Mouse (Mus musculus) A20 (cell line): ENCODE measurements around the gene Tvp23b.

Experiments used
- DNase-seq: peaks from one replicate; pipeline ENCODE4 v3.0.0-alpha.2; 2011; ENCODE audit warnings: low read depth, low spot score

Tvp23b gene

DNA sequence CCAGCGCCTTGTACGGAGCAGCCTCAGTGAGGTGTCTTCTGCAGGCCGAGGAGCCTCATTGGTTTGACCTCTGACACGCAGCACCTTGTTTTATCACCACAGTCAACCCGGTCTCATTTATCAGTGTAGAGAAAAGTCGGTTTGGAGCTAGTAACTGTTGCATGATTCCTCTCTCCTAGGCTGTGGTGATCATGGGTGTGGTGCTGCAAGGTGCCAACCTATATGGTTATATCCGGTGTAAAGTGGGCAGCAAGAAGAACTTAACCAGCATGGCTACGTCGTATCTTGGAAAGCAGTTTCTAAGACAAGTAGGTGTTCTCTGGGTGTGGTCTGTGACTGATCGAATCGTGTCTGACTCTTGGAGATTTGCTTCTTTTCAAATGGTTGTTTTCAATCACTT, 12.5 kb downstream of the Tvp23b start:
- DNase-seq = no peak

DNA sequence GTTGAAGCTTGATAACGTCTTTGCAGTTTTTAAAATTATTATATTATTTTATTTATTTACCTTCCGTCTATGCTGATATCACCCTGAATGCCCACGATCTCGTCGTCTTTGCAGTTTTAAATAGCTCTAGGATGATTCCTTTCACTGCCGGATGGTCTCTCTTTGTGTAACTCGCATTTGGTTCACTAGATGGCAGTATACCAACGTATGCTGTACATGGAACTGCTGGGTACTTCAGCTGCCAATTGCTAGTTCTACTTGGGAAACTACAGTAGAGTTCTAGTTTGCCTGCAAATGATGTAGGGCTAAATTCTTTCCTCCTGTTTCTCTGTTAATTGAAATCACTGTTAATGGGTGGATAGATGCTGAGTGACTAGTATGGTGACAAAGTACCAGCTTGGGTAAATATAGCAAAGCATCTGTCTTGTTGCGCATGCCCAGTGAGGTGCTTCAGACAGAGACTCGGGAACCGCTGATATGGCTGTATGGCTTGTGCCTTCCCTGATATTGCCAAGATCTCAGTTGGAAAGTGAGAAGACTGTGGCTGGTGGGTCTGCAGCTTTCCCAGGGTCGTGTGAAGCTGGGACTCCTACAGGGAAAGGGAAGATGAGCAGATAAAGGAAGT, 22.6 kb downstream of the Tvp23b start:
- DNase-seq = peak; percentile 73

- no peak for DNase-seq
These were observed 24.7 kb downstream of the Tvp23b start for GRCm38 (mm10) chr11:62903871-62904495.

- DNase-seq = peak; percentile 38
These were observed 30.6 kb downstream of the Tvp23b start for GRCm38 (mm10) chr11:62909720-62910306.

GRCm38 (mm10) chr11:62911362-62911761, 32.1 kb downstream of the Tvp23b start:
- peak; percentile 12 for DNase-seq

DNA sequence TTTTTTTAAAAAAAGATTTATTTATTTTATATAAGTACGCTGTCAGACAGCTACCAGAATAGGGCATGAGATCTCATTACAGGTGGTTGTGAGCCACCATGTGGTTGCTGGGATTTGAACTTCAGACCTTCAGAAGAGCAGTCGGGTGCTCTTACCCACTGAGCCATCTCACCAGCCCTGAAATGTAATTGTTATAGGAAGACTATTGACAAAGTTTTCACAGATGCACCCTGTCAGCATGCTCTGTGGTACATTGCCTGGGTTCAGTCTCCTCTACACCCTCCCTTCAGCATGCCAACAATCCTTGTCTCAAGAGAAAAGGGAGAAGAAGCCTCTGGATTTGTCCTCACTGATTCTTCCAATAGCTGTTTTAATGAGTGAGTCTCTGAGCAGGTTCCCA, 33.9 kb downstream of the Tvp23b start:
- no peak for DNase-seq

DNA sequence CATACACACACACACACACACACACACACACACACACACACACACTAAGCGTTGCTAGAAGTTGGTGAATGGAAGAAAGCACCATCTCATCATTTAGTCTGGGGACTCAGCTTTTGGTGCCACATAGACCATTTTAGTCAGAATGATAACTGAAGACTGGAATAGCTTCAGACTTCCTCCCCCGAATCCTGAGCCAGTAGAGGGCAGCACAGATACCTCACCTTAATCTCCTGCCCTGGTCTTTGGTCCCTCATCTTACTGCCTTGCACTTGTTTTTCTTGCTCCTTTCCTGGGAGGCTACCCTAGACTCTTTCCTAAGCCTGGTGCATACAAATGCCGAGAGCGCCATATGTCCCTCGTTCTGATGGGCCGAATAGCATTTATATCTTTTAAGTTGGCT, 35.3 kb downstream of the Tvp23b start:
- peak; percentile 32 for DNase-seq

DNA sequence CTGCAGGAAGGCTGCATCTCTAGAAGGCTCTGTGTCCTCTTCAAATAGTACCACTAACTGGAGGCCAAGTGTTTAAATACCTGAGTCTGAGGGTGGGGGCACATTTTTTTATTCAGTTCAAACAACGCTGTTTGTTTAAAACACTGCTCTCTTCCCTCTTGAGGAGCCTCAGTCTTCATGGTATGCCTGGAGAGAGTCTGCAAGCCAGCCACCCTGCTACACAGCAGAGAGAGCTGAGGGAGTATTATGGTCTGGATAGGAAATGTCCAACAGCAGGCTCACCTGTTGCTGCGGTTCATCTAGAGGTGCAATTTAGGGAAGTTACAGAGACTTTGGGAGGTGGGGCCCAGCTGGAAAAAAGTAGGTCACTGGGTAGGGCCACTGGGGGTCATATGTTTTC, 36.2 kb downstream of the Tvp23b start:
- no peak for DNase-seq

GRCm38 (mm10) chr11:62916765-62917164, 37.5 kb downstream of the Tvp23b start:
- DNase-seq = no peak

- no peak for DNase-seq
These were observed 40.9 kb downstream of the Tvp23b start for GRCm38 (mm10) chr11:62919946-62920742.

DNA sequence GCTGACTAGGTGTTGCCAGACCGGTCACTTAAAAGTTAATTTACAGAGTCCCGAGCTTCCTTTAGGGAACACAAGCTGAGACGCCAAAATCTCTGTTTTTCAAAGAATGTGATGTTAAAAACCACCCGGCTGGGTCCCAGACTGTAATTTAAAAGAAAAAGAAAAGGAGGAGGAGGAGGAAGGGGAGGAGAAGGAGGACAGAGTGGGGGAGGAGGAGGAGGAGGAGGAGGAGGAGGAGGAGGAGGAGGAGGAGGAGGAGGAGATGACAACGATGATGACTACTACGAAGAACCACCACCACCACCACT, 41.4 kb downstream of the Tvp23b start:
- DNase-seq = no peak

- peak; percentile 57 for DNase-seq
These were observed 42.1 kb downstream of the Tvp23b start for GRCm38 (mm10) chr11:62921052-62921977.

DNA sequence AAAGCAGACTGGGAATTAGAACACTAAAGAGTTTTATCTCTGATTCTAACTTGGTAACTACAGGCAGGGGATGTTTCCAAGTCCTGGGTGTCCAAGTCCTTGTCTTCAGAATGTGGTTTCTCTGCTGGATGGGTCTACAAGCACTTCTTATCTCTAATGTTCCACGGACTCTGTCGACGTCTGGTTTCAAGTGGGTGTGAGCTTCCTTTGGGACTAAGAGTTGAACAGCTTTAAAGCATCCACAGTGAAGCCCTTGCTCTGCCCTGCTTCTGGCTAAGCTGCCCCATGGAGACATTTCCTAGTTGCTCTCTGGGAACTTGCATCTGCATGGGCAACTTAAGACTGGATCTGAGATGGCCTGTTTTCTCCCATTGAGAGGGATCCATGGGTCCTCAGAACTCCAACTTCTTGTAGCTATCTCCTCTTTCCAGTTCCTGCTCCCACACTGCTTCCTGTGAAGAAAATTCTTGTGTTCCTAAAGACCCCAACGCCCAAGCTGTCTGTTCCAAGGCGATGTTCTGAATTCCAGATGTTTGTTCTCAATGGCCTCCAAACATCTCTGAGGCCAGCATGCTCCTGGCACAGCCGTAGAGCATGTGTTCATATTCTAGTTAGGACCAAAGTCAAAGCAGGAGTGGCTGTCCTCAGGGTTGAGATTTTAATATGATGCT, 45.0 kb downstream of the Tvp23b start:
- DNase-seq = no peak

DNA sequence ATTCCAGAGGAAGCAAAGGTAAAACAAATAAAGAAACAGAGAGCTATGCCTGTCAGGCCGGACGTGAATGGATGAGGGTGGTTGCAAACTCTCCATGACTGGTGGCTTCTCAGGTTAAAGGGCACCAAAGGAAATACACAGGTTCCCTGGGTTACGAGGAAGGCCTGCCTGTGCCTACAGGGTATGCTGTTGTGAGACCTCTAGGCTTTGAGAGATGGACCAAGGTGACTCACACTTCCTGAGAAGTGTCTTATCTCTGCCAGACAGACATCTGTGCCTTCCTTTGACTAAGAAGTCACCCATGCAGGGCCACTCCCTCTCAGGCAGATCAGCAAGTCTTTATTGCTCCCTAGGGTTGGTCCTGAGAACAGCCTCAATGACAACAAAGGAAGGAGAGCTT, 50.5 kb downstream of the Tvp23b start:
- no peak for DNase-seq

GRCm38 (mm10) chr11:62930574-62930973, 51.3 kb downstream of the Tvp23b start:
- DNase-seq = no peak

- DNase-seq = no peak
These were observed 51.9 kb downstream of the Tvp23b start for GRCm38 (mm10) chr11:62931141-62931540.

DNA sequence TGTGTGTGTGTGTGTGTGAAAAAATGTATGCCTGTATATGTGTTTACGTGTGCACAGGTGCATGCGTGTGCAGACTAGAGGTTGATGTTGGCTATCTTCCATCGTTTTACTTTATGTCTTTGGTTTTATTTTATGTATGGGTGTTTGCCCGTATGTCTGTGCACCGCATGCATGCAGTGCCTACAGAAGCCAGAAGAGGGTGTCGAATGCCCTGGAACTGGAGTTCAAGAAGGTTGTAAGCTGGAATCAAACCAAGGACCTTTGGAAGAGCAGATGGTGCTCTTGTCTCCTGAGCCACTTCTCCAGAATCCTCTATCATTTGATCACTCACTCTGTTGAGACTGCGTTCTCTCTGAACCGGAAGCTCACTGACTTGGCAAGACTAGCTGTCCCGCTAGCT, 53.8 kb downstream of the Tvp23b start:
- DNase-seq = no peak

DNA sequence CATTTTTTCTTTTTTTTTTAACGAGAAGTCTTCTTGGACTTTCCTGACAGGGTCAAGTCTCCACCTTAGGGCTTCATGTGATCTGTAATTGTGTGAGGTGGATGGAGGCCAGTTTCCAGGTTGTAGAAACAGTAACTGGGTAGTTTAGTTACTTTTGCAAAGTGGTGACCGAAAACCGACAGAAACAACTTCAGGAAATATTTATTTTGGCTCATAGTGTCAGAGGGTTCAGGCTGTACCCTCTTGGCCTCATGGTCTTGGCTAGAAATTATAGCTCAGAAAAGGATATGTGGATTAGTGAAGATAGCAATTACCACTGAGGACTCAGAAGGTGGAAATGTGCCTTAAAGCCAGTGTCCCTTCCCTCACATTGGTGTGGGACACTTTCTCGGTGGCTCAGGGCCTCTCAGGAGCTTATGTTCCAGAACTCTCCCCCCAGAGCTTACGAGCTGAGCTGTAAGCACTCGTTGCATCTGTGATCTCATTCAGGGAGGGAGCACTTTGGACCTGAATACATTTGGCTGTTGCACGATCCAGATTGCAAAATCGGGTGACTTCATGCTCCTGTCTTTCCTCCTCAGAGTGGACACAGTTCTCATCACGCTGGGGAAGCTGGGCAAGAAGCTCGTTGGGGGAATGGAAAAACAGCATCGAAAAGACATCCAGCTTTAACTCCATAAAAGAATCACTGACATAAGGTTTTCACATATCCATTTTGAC, 55.7 kb downstream of the Tvp23b start:
- DNase-seq = no peak

DNA sequence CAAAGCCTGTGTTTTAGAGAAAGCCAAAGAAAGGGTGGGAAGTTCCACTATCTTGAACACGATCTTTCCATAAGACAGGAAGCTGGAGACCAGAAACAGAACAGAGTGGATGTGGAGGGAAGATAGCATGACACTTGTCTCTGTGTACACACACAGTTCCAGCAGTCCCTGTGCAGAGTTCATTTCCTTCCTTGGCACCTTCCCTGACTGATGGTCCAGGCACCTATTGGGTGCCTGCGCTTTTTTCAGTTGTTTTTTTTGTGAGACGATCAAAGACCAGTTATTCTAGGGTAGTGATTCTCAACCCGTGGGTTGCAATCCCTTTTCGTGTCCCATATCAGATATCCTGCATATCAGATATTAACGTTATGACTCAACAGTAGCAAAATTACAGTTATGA, 58.7 kb downstream of the Tvp23b start:
- DNase-seq = no peak

DNA sequence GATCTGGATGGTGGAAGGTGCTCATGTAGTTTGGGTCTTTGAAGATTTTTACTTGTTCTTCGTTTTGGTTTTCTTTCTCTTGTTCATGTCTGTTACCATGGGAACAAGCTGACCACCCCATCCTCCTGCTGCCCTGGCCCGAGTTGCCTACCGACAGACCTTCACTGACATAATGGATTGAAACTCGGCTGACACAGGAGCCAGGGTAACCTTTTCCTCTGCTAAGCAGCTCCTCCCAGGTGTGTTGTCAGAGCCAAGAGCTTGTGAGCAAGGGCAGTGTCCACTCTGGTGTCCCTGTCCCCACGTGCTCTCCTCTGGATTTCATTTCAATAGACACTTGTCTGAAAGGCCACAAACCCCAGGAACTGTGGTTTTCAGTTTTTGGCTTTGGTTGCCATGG, 59.7 kb downstream of the Tvp23b start:
- DNase-seq = no peak
